Mouse (Mus musculus) heart, postnatal 14 days (tissue): Measurements from ENCODE around the gene Sbsn. TPM values are rescaled to one million over a fixed set of nuclear protein-coding genes. Genes with fewer than 3 reads are reported as not detected.
A peak's percentile ranks its signal among the peaks of the same experiment; 100 is the strongest.

Source experiments
- DNase-seq, 2 experiments: peaks; one replicate each; pipeline ENCODE4 v3.0.0; 2021 to 2022
- intact Hi-C: fragments of 180-260 bp; cut with DNase I; formaldehyde crosslinking; loops from one replicate; pipeline ENCODE4 v1.15.1; 2025
- total RNA-seq, 2 experiments: library from RNA; stranded (reverse); gene quantifications; 2 replicates each; pipeline ENCODE4 v1.2.3; 2021

Sbsn gene
- total RNA-seq, 2 experiments from 2014 or later, result 4.3 to 5.5 TPM

GRCm38 (mm10) chr7:30749824-30750606, 1.3 kb upstream of the Sbsn start:
- no peak for DNase-seq
- intact Hi-C loops, result no loop called here

- intact Hi-C loops, result no loop called here
- no peak for DNase-seq
Observed at GRCm38 (mm10) chr7:30757001-30757400, 5.7 kb downstream of the Sbsn start.

GRCm38 (mm10) chr7:30758853-30759252, 7.6 kb downstream of the Sbsn start:
- peak in 1 of 2 experiments; percentile 48 for DNase-seq
- intact Hi-C loops, result no loop called here

- intact Hi-C loops, result no loop called here
Observed at GRCm38 (mm10) chr7:30761769-30762352, 10.6 kb downstream of the Sbsn start.

GRCm38 (mm10) chr7:30763456-30763855, 12.2 kb downstream of the Sbsn start, which contains the start of gene Dmkn:
Gene Dmkn (plus strand): TSS chr7:30763756.
- no peak for DNase-seq
- intact Hi-C loops, result no loop called here

More at GRCm38 (mm10) chr7:30761769-30762352, 10.6 kb downstream of the Sbsn start:
- DNase-seq, result no peak

GRCm38 (mm10) chr7:30765173-30765572, 13.9 kb downstream of the Sbsn start:
- no peak for DNase-seq
- intact Hi-C loops, result no loop called here

GRCm38 (mm10) chr7:30766408-30766807, 15.1 kb downstream of the Sbsn start:
- intact Hi-C loops, result no loop called here
- DNase-seq, result no peak

GRCm38 (mm10) chr7:30769236-30769635, 18.0 kb downstream of the Sbsn start:
- no peak for DNase-seq
- intact Hi-C loops, result no loop called here

- intact Hi-C loops, result no loop called here
- no peak for DNase-seq
Observed at GRCm38 (mm10) chr7:30776104-30776503, 24.8 kb downstream of the Sbsn start.

GRCm38 (mm10) chr7:30777081-30777579, 25.9 kb downstream of the Sbsn start:
- intact Hi-C loops, result no loop called here
- DNase-seq, result no peak

- no peak for DNase-seq
- intact Hi-C loops, result no loop called here
Observed at GRCm38 (mm10) chr7:30777911-30778310, 26.6 kb downstream of the Sbsn start.

GRCm38 (mm10) chr7:30781792-30782191, 30.5 kb downstream of the Sbsn start:
- peak; percentile 8 to 20 for DNase-seq
- intact Hi-C loops, result no loop called here

- intact Hi-C loops, result no loop called here
- DNase-seq, result no peak
Observed at GRCm38 (mm10) chr7:30782658-30783057, 31.4 kb downstream of the Sbsn start.

- intact Hi-C loops, result no loop called here
- DNase-seq, result no peak
Observed at GRCm38 (mm10) chr7:30785154-30785553, 33.9 kb downstream of the Sbsn start.

GRCm38 (mm10) chr7:30785721-30786546, 34.7 kb downstream of the Sbsn start:
- intact Hi-C loops, result no loop called here

GRCm38 (mm10) chr7:30787377-30788022, 36.2 kb downstream of the Sbsn start, which contains the start of gene Krtdap:
Gene Krtdap (plus strand): TSS chr7:30787896.
- intact Hi-C loops, result no loop called here
- DNase-seq, result no peak

More at GRCm38 (mm10) chr7:30785721-30786546, 34.7 kb downstream of the Sbsn start:
- no peak for DNase-seq

- no peak for DNase-seq
- intact Hi-C loops, result no loop called here
Observed at GRCm38 (mm10) chr7:30790141-30790540, 38.9 kb downstream of the Sbsn start.

- intact Hi-C loops, result no loop called here
Observed at GRCm38 (mm10) chr7:30791921-30792320, 40.6 kb downstream of the Sbsn start.

GRCm38 (mm10) chr7:30794921-30795320, 43.6 kb downstream of the Sbsn start:
- intact Hi-C loops, result no loop called here
- DNase-seq, result no peak

More at GRCm38 (mm10) chr7:30791921-30792320, 40.6 kb downstream of the Sbsn start:
- no peak for DNase-seq

- DNase-seq, result no peak
- intact Hi-C loops, result no loop called here
Observed at GRCm38 (mm10) chr7:30796790-30797189, 45.5 kb downstream of the Sbsn start.
